Mouse (Mus musculus): ENCODE measurements at regions not wholly inside any gene's neighbourhood (a gene's known extent, or its start where the extent isn't known, plus 50 kb on each side); places are given as distances from the start of the nearest gene placed in this dataset.

GRCm38 (mm10) chr17:9995321-9995720 lies 324.3 kb downstream of the Qk start:
- no peak for DNase-seq

- no peak for DNase-seq
Measured at GRCm38 (mm10) chr17:9990744-9991143, 321.2 kb upstream of the Pabpc6 start.

- DNase-seq, result no peak
Measured at GRCm38 (mm10) chr17:9981273-9981672, 311.8 kb upstream of the Pabpc6 start.

GRCm38 (mm10) chr17:9976866-9977421 lies 307.4 kb upstream of the Pabpc6 start:
- no peak for DNase-seq

- DNase-seq, result peak; percentile 23
Measured at GRCm38 (mm10) chr17:9975995-9976394, 306.5 kb upstream of the Pabpc6 start.

GRCm38 (mm10) chr17:9975153-9975552 lies 305.6 kb upstream of the Pabpc6 start:
- DNase-seq, result no peak

GRCm38 (mm10) chr17:9967988-9968387 lies 298.5 kb upstream of the Pabpc6 start:
- peak; percentile 40 for DNase-seq

- no peak for DNase-seq
Measured at GRCm38 (mm10) chr17:9962893-9963436, 293.4 kb upstream of the Pabpc6 start.

GRCm38 (mm10) chr17:9948985-9949667 lies 279.6 kb upstream of the Pabpc6 start:
- no peak for DNase-seq

GRCm38 (mm10) chr17:9947609-9948008 lies 278.1 kb upstream of the Pabpc6 start:
- no peak for DNase-seq

GRCm38 (mm10) chr17:9944513-9944912 lies 275.0 kb upstream of the Pabpc6 start:
- no peak for DNase-seq

- DNase-seq, result no peak
Measured at GRCm38 (mm10) chr17:9942171-9942570, 272.7 kb upstream of the Pabpc6 start.

GRCm38 (mm10) chr17:9939576-9939975 lies 270.1 kb upstream of the Pabpc6 start:
- no peak for DNase-seq

GRCm38 (mm10) chr17:9938426-9938825 lies 268.9 kb upstream of the Pabpc6 start:
- no peak for DNase-seq

GRCm38 (mm10) chr17:9937211-9937610 lies 267.7 kb upstream of the Pabpc6 start:
- no peak for DNase-seq

GRCm38 (mm10) chr17:9932186-9932585 lies 262.7 kb upstream of the Pabpc6 start:
- DNase-seq, result no peak

- no peak for DNase-seq
Measured at GRCm38 (mm10) chr17:9931526-9931925, 262.0 kb upstream of the Pabpc6 start.

- no peak for DNase-seq
Measured at GRCm38 (mm10) chr17:9929448-9930088, 260.1 kb upstream of the Pabpc6 start.

GRCm38 (mm10) chr17:9927724-9928123 lies 258.2 kb upstream of the Pabpc6 start:
- no peak for DNase-seq

GRCm38 (mm10) chr17:9926308-9926707 lies 256.8 kb upstream of the Pabpc6 start:
- DNase-seq, result no peak

- no peak for DNase-seq
Measured at GRCm38 (mm10) chr17:9921326-9921725, 251.8 kb upstream of the Pabpc6 start.

GRCm38 (mm10) chr17:9917031-9917430 lies 247.5 kb upstream of the Pabpc6 start:
- DNase-seq, result no peak

- no peak for DNase-seq
Measured at GRCm38 (mm10) chr17:9910856-9911255, 241.3 kb upstream of the Pabpc6 start.

- DNase-seq, result no peak
Measured at GRCm38 (mm10) chr17:9907077-9907476, 237.6 kb upstream of the Pabpc6 start.
